Mouse (Mus musculus) olfactory bulb, adult 2 months (tissue): ENCODE data around the gene Slc26a1.

Experiments used
- CTCF ChIP-seq: fragments of 200-500 bp; IDR thresholded peaks from 2 replicates; pipeline ENCODE4 v1.5.1; 2012; ENCODE audit warnings: low read depth, mild to moderate bottlenecking, low read length, moderate library complexity; ENCODE audit not compliant: insufficient read depth
- POLR2A ChIP-seq: fragments of 200-500 bp; IDR thresholded peaks from 2 replicates; pipeline ENCODE4 v1.6.1; 2012; ENCODE audit warnings: mild to moderate bottlenecking, low read depth, low read length, moderate library complexity; ENCODE audit not compliant: insufficient read depth

DNA sequence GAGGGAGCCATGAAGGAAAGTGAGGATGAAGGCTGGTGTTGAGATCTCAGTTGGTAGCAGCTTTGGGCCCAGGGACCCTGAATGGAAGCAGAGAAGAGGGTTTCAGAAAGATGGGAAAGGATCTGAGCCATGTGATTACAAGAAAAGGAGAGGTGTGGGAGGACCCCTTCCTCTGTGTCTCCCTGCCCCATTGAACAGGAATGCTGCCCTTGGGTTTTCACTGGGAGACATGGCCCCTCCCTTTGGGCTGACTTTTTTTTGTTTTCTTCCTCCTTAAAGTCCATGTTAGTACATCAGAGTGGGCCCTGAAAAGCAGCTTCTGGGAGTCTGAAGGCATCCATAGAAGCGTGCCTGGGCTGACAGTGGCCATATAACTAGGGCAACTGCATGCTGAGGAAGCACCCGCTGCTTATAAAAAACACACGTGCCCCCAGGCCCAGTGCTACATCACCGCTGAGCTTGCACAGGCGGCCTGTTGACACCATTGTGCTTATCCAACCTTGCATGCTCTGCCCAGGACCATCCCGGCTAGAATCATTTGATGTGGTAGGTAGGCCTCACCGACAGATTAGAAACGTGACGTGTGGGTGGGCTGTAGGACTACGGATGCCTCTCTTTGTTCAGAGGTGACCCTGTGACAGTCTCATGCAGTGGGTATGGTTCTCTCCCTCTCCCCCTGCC lies 26.1 kb upstream of the Slc26a1 start:
- no peak for TF ChIP-seq POLR2A
- no peak for TF ChIP-seq CTCF
